Mouse (Mus musculus) WW6 (cell line): ENCODE results near the gene Wdr5b.

Experiments
- DNase-seq: peaks from one replicate; pipeline ENCODE4 v3.0.0-alpha.2; 2013; ENCODE audit warnings: low read depth, low spot score

The Wdr5b gene

GRCm38 (mm10) chr16:36069819-36070575 lies 29.0 kb downstream of the Wdr5b start:
- DNase-seq = no peak

GRCm38 (mm10) chr16:36071071-36071449 lies 30.1 kb downstream of the Wdr5b start:
- peak; percentile 28 for DNase-seq

GRCm38 (mm10) chr16:36071450-36072379 lies 30.7 kb downstream of the Wdr5b start, which contains the start of the genes Fam162a and Ccdc58:
Gene Fam162a (minus strand): TSS chr16:36071594.
Gene Ccdc58 (plus strand): TSS chr16:36071685.
- peak; percentile 70 for DNase-seq

- no peak for DNase-seq
Measured at GRCm38 (mm10) chr16:36072410-36073011, 31.5 kb downstream of the Wdr5b start.

- no peak for DNase-seq
Measured at GRCm38 (mm10) chr16:36074772-36075171, 33.8 kb downstream of the Wdr5b start.

GRCm38 (mm10) chr16:36079916-36080315 lies 38.9 kb downstream of the Wdr5b start:
- DNase-seq = no peak

GRCm38 (mm10) chr16:36087846-36088245 lies 46.9 kb downstream of the Wdr5b start:
- no peak for DNase-seq

- no peak for DNase-seq
Measured at GRCm38 (mm10) chr16:36089065-36089464, 48.1 kb downstream of the Wdr5b start.

GRCm38 (mm10) chr16:36089850-36090616 lies 49.0 kb downstream of the Wdr5b start:
- DNase-seq = no peak

GRCm38 (mm10) chr16:36090785-36091509 lies 50.0 kb downstream of the Wdr5b start:
- no peak for DNase-seq
